Mouse (Mus musculus) neutrophil, adult 5-6 weeks (primary cell): ENCODE measurements around the gene Gorasp1. TPM values are rescaled to one million over a fixed set of nuclear protein-coding genes. Genes with fewer than 3 reads are reported as not detected.
A peak's percentile ranks its signal among the peaks of the same experiment; 100 is the strongest.

Source experiments
- ATAC-seq: fragments of 151-379, 151-347 bp; 2 replicates; pipeline ENCODE4 v1.8.0; 2017; ENCODE audit warnings: mild to moderate bottlenecking, moderate TSS enrichment; ENCODE audit not compliant: insufficient number of reproducible peaks, poor library complexity, low FRiP score, severe bottlenecking; ENCODE audit errors: extremely low read depth
- total RNA-seq: library from RNA; stranded (forward); fragments of 200-1000 nt; gene quantifications from 2 replicates; pipeline ENCODE4 v1.2.3, GENCODE M21; 2017

Gene Gorasp1
- 1.7 and 3.6 TPM in 2 replicates for total RNA-seq

DNA sequence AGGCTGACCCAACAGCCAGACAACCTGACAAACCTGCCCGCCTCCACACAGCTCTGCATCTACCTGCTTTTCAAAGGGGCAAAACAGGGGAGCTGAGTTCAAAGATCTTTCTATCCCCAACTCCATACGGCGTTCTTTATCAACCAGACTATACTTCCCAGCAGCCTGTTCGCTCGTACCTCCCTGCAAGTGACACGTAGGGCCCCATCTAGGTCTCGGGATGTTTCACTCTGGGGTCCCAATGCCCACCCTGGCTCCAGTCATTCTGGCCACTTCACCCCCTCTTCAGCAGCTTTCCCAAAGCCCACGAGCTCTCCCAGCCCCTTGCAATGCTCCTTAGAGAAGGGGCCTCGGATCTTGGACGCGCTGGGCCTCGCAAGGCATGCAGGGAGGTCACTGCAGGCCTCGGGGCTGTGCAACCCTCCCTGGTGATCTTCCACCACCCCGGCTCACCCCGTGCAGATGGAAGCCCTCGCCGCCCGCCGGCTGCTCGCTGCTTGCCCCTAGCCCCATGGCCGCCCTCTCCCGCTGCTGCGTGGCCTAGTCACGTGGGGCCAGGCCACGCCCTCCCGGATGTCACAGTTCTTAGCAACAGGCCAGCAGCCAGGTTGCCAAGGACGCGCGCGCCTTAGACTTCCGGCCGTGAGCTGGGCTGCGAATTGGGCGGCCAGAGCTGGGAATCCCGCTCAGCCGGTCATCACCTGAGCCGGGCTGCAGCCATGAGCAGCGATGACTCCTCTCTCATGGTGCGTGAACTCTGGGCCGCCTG, at the start of gene Gorasp1, which contains the start of gene Ttc21a:
Gene Gorasp1 (minus strand): TSS at position 561 of the 769 bp plus-strand sequence.
Gene Ttc21a (plus strand): TSS at position 602 of the 769 bp plus-strand sequence.
- ATAC-seq = peak; percentile 85

DNA sequence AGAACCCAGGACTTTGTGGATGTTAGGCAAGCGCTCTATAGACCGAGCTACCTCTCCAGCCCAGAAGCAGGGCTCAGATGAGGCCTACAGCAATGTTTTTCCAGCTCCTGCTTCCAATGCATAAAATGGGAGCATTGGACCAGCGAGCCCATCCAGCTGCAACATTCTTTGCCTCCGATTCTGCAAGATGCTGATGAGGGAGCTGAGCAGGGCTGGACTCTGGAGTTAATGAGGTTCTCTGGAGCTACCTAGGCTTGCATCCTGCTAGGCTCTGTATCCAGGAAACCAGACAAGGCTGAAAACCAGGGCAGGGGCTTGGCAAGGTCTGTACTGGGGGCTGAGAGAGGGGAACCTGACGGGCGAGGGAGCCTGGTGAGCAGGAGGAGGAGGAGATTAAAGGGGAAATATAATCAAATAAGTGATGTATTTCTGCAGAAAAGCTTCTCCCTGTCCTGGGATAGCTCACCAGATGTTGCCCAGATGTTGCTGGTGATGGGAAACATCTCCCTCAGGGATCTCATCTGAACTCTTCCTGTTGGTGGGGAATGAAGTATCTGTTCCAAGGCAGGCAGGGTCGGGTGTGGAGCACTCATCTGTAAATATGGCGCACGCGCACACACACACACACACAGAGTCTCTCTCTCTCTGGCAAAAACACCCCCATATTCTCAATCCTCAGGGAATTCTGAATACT, 48.7 kb upstream of the Gorasp1 start:
- no peak for ATAC-seq

DNA sequence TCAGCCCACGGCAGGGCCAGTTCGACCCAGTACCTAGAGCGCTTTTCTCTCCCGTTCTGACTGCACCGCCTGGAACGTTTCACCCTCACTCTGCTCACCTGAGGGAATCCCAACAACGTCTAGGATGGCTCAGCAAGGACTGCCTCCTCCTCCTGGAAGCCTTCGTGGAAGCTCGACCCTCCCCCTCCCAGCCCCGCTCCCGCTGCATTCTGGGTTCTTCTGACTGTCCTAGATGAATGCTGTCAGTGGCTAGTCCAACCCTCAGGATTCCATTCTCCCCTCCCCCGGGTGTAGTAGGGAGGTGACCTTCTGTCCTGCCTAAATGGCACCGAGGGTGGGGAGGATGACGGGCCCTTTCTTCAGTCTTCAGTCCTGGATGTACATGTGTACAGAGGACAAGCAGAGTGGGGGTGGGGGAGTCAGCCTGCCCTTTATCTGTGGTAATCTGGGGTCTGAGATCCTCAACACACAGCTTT, 47.2 kb upstream of the Gorasp1 start, which contains the start of gene Csrnp1:
Gene Csrnp1 (minus strand): TSS at position 123 of the 476 bp plus-strand sequence.
- ATAC-seq = no peak

DNA sequence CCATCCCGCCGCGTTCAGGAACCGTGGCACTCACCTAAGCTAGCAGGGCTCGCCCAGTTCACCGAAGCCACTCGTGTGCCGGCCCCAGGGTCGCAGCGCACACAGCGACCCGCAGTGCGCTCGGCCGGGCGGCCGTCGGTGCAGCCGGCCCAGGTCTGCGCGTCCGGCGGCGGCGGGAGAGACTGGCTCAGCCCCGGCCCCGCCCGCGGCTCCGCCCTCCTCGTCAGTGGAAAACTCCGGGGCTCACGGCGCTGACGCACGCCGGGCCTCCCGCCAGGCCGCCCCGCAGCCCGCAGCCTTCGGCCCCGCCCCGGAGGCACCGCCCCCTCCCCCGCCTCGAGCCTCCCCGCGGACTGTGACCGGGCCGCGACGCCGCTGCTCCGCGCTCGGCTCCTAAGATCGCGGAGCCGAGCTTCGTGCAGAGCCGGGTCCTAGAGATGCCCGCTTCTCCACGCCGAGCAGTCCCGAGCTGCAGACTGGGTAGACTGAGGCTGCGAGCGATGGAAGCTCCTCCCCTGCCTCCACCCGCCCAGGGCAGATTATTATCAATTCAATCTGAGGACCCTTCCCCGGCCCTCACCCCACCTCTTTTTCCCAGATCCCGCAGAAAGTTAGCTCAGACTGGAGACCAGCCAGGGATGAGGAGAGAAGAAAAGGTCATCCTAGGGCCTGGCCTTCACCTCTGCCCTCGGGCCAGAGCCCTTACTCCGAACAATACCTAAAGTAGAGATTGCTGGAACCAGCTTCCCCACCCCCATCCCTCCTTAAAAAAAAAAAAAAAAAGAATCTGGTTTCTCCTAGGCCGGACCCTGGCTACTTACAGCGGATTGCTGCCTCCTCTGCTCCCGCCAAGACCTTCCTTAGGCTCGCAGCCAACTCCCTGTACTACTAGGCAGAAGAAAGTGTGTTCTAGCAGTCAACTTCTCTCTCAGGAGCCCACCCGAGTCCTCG, 46.5 kb upstream of the Gorasp1 start:
- ATAC-seq = peak; percentile 27

DNA sequence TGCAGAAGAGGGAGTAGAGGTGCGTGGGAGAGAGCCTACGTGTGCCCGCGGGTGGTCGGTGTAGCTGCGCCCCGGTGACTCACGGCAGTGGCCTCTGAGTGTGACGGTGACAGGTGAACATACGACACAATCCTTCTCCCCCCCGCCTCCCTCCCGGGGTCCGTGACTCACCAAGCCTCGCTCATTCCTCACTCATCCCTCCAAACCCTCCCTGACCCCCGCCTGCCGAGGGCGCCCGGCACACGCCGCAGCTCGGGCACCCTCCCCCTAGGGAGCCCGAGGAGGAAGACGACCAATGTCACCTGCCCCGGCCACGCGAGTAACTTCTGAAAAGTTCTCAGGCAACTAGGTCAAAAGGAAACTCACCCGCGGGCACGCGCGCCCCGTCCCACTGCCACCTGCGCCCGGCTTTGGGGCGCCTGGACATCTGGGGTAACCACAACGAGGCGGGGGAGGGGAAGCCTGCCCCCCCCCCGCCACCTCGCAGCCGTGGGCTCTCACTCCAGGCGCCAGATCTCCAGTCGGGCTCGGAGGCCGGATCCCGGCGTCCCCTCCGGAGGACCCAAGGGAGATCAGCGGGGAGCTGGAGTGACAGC, 45.7 kb upstream of the Gorasp1 start:
- peak; percentile 44 for ATAC-seq

DNA sequence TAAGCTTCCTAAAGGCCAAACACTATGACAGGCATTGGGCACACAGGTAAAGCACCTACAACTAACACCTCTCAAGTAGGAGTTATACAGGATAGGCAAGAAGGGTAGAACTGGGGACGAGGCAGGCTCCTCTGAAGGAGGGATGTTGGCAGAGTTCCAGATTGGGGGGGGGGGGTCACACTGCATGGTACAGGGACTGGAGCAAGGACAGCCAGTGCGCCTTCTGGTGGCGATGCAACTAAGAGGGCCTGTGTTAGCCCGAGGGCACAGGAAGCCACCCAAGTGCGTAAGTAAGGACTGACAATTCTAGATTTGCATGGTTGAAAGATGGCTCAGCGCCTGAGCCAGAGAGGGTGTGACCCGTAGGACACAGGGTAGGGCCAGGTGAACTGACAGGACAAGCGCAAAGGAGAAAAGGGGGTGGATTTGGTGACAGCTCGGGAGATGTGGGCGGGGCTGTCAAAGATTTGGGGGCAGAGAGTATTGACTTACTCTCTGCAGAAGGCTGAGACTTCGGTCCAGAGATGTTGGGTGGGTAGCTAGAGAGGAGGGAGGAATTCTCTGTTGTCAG, 45.0 kb upstream of the Gorasp1 start:
- peak; percentile 61 for ATAC-seq

DNA sequence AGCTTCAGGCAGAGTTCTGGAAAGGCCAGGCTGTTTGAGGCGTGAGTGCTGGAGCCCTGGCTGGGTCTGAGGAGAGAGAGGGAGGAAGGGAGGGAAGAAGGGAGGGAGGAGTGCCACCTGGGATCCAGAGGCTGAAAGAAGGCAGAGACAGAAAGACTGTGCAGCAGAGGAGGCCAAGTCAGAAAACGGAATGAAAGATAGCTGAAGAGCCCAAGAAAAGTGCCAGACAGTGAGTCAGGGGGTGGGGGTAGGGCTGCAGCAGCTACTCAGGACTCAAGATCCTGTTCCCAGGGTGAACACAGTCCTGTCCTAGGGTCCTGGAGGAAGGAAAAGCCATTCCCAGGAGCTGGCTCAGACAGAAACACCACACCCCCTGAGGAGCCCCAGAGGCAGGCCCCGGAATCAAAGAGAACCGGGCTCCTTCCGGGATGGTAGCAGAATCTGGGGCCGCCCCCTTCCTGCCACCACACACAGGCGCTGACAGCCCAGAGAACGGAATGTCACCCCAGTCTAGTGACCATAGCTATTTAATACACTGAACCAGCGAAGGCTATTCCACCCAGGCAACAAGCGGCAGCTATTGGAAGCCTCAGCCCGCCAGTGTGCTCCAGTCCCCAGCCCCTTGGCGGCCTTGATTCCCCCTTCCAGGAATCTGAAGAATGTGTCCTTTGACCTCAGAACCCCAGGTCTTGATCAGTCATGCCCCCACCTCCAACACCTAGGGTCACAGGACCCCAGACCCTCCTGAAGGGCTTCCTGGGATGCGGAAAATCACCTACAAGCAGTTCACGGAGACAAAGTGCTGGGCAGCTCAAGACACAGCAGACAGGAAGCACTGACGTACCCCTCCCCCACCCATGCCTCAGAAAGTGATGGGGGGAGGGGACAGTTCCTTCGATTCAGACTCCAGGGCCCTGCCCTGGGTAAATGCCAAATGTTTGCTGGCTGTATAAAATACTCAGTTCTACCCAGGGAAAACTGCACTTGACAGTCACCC, 44.1 kb upstream of the Gorasp1 start:
- peak; percentile 20; the same call in 1 of the 2 replicates for ATAC-seq

DNA sequence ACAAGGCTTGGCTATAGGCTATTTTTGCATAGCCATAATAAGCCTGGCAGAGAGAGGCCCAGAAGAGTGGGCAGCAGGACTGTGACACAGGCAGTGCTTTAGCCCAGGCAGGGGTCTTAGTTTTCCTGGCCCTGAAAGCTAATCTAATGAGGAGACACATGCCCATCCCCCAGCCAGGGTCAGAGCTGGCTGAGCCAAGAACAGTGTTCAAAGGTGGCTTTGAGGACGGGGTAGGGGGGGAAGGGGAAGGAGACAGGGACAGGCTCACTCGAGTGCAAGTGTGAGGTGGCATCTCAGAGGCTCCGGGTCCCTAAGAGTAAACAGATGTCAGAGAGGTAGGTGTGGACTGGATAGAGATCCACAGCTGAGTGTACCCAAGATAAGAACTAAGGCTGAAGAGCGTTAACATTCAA, 43.4 kb upstream of the Gorasp1 start:
- ATAC-seq = no peak

DNA sequence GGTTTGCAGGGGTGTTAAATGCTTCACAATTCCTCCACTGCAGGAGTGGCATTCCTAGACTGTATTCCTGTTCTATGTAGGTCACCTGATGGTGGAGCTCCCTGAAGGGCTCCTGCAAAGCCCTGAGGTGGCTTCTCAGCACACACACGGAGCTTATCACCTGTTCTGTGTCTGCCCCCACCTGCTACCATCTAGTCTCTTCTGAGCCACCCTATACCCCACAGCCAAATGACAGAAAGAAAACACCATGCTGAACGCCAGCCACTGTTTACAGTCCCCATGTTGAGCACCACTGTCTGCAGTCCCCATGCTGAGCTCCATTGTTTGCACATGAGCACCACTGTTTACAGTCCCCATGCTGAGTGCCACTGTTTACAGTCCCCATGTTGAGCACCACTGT, 42.4 kb upstream of the Gorasp1 start:
- no peak for ATAC-seq

DNA sequence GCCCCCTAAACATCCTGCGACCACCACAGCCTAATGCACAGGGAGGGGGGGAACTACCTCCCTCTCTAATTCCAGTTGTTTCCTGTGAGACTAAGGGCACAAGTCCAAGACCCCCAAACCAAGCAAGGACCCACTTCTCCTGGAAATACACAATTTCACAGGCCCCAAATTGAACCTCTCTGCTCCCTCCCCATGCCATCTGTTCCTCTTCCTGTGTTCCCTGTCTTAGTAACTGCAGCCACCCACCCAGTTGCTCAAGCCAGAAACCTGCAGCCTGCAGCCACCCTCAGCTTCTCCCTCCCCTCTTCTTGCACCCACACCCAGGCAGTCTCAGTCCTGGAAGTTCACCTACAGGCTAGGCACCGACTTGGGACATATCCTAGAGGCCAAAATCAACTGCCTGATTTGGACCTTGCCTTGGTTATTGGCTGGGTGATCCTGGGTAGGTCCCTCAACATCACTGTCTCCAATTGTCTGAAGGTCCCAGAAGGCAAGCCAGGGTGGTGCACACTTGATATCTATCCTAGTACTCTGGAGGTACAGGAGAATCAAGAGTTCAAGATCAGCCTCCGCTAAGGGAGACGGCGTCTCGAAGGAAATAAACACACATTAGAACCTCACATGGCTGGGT, 41.6 kb upstream of the Gorasp1 start:
- ATAC-seq = no peak

DNA sequence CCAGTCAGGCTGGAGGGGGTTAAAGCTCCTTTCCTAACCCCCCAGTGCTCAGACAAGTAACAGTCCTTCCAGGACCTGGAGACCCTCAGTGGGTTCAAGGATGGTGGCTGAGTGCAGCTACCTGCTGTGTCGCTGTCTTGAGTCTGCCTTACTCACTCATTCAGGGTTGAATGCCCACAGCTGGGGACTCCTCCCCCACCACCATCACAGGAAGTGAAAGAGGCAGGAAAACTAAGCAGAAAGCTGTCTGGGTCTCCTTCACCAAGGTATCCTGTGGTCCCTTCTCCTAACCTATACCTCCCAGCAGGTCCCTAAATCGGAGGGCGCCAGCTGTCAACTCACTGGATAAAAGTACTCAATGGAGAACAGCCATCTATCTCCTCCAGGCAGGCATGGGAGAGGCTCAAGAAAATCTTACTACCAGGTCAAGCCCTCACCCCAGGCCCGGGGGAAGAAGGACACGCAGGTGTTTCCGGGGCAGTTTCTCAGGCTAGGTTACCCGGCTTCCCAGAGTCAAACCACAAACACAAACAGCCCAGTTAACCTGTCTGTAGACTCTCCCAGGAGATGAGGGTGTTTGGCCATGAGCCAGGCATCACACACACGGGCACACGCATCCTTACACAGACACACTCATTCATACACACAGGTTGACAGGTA, 40.9 kb upstream of the Gorasp1 start:
- peak; percentile 33 for ATAC-seq

DNA sequence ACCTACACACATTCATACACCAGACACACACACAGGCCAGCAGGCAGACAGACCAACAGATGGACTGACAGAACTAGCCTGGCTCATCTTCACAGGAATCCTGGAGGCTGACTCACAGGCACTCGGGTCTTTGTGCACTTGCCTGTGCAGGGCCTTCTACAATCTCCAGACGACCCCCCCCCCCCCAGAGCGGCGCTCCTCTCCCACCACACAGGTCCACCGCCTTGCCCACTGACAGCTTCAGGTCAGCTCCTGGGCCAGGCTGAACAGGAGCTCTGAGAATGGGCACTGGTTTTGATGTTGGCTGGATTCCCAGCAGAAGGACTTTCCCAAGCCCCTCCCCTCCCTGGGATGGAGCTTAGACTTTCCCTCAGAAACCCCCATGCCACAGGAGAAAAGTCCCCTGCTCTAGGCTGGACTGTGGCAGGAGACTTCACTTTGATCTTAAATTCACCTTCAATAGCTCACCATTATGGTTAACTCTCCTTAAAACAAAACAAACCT, 40.2 kb upstream of the Gorasp1 start:
- ATAC-seq = no peak

DNA sequence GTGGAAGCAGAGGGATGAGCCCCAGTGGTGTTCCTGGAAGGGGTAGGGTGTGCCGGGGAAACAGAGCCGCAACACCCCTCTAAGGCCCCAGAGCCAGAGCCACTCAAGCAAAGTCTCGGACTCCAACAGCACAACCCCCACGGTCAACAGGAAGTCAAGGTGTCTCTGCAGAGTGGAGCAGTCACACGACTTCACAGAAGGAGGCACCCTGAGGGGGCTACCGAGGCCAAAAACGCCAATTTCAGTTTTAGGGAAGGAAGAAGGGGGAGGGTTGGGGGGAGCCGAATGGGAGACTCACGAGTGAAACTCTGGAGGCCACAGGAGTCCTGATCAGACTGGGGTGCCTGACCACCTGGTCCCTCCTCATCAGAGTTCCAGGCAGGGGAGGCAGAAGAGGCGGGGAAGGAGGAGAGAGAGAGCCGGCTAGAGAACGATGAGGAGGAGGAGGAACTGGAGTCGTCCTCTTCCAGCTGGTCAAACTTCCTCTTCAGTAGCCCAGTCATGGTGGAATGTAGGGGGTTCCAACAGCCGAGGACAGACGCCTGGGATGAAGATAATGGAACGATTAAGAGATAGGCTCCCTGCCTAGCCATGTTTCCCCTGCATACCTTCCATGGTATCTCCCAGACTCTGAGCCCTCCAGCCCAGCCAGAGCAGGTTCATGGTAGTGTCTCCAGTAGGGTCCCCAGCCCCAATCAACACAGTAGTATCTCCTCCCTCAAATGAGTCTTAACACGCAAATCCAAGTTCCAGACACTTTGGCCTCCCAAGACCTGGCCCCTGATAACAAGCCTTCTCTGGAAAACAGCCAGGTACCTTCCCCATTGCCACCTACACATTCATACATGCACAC, 39.6 kb upstream of the Gorasp1 start:
- peak; percentile 4; the same call in 1 of the 2 replicates for ATAC-seq

DNA sequence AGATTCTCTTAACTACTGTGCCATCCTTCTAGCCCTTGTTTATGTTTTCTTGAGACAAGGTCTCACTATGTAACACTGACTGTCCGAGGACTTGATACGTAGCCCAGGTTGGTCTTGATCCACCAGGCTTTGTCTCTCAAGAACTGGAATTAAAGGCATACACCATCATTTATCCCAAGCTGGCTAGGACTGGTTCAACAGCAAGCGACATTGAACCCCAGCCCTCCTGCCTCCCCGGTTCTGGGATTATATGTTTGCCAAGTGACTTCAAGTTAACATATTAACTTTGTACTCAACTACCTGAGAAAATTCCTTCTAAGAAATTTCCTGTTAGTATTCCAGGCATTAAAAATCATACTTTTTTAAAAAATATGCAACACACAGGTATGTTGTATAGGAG, 37.9 kb upstream of the Gorasp1 start:
- ATAC-seq = no peak

DNA sequence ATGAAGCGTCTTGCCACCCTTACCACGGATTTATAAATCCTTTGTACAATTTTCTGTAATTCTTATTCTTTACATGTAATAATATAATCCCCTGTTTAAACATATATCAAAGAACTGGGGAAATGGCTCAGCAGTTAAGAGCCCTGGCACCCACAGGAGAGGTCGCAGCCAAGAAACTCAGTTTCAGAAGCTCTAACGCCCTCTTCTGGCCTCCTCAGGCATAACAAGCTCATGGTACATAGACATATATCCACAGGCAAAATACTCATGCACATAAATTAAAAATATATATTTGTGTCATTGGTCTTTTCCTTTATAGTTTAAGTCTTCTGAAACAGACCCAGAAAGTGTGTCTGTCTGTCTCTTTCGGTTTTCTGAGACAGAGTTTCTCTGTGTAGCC, 37.2 kb upstream of the Gorasp1 start:
- ATAC-seq = no peak
